Mouse (Mus musculus): ENCODE results near the gene Spint2.

DNA sequence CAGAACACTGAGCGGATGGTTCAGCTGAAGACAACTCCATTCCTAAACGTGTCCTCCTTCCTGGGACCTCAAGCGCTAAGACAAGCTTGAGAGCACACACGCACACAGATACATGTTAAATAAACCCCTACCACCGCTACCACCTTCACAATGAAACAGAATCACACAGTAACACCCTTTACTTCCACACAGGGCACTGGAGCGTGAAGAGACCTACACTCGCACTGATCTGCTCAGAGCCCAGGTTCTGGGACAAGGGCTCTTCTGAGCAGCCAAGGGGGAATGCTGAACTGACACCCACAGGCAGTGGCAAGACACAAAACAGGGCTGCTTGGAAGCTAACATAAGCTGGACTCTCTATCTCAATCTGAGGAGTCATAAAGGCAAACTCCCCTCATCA, 16.1 kb downstream of the Spint2 start:
- TF ChIP-seq POLR2A (IDR thresholded peaks at IDR 0.05; ENCODE audit: insufficient read depth, low read depth, low read length), result no peak
- no peak for TF ChIP-seq CTCF (IDR thresholded peaks at IDR 0.05)
